Mouse (Mus musculus): ENCODE measurements around the gene Thap7. TPM values are rescaled to one million over a fixed set of nuclear protein-coding genes. Genes with fewer than 3 reads are reported as not detected.
A peak's percentile ranks its signal among the peaks of the same experiment; 100 is the strongest.

The Thap7 gene
- 21.3 and 24.4 TPM in 2 replicates for polyA plus RNA-seq (2015; fragmentation: Nextera tagmentation; extraction: Ambion mirVana)

DNA sequence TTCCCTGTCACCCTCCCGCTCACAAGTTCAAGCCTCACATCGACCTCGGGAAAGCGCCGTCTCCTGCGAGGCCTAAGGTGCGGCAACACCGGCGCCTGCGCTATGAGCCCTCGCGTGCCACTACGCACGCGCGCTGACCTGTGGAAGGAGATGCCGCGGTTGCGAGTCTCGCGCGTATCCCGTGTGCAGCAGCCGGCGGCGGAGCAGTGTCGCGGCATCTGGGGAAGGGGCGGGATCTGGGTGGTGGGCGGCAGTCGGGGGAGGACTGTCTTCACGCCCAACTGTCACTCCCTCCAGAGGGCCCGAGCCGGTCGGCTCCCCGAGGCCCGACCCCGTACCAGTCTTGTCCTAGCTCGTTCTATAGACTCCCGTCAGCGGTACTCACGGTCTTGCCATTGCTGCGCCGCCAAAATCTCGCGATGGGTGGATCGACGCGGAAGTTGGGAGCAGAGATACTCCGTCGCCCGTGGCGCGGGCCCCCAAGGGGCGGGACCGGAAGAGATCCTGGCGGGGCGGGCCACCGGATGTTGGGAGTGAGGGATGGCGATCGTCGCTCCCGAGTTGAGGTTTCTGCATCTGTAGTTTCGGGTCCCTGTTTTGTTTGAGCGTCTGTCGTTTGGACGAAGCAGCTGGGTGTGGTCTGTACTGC is at the start of gene Thap7:
Thap7 (minus strand) TSS at position 497 of the 649 bp plus-strand sequence.
- DNase-seq (peak; percentile 98), ATAC-seq (peak; percentile 92)
- under 1% methylated on average over 67 of the region's 67 CpGs for WGBS (ENCODE audit: insufficient replicate concordance)

GRCm38 (mm10) chr16:17576825-17577215 is 45.9 kb upstream of the Thap7 start:
- Histone ChIP-seq H3K4me3 (ENCODE audit: low read depth, low read length) (peak overlapping the region; percentile 55), H3K9ac (replicated peaks) (peak overlapping the region; percentile 55), H3K27ac (ENCODE audit: low read depth) (no peak overlapping the region), H3K4me1 (ENCODE audit: insufficient read depth) (peaks cover 11% of the 10 kb centered on the region), H3K36me3 (replicated peaks; ENCODE audit: insufficient read depth, low read length) (no peaks in the 10 kb centered on the region), H3K9me3 (ENCODE audit: low read length) (no peaks in the 10 kb centered on the region), H3K4me2 (ENCODE audit: low read depth, low read length) (peak overlapping the region; percentile 87), H3K27me3 (ENCODE audit: insufficient read depth, low read length) (peaks cover 12% of the 10 kb centered on the region; the same call in 1 of the 2 replicates)
- ATAC-seq, result 0 out of 2 replicates have a peak, but pooled peaks have one; percentile 5
- TF ChIP-seq EP300 (IDR thresholded peaks at IDR 0.05; ENCODE audit: low read depth) (no peak), CTCF (IDR thresholded peaks at IDR 0.05; ENCODE audit: low read depth) (no peak)
- no peak for DNase-seq
- WGBS (ENCODE audit: insufficient replicate concordance), result 20% methylated on average over 8 of the region's 8 CpGs

More for the DNA sequence above, at the start of gene Thap7:
- peak within 1 kb of the TSS; percentile 60 for H3K4me3 ChIP-seq (ENCODE audit: low read depth, low read length)
- H3K4me2 ChIP-seq (ENCODE audit: low read depth, low read length), result peak within 1 kb of the TSS; percentile 92
- H3K27ac ChIP-seq (ENCODE audit: low read depth), result peak within 1 kb of the TSS; percentile 92
- H3K9me3 ChIP-seq (ENCODE audit: low read length), result no peaks in the 10 kb centered on the region
- H3K27me3 ChIP-seq (ENCODE audit: insufficient read depth, low read length), result no peaks in the 10 kb centered on the region
- peak; percentile 86 for TF ChIP-seq EP300 (IDR thresholded peaks at IDR 0.05; ENCODE audit: low read depth)
- no peak for TF ChIP-seq CTCF (IDR thresholded peaks at IDR 0.05; ENCODE audit: low read depth)
- H3K4me1 ChIP-seq (ENCODE audit: insufficient read depth), result peaks cover 17% of the 10 kb centered on the region
- H3K36me3 ChIP-seq (replicated peaks; ENCODE audit: insufficient read depth, low read length), result peaks cover 31% of the 10 kb centered on the region
- H3K9ac ChIP-seq (replicated peaks), result peak within 1 kb of the TSS; percentile 67

- H3K4me3 ChIP-seq (ENCODE audit: low read depth, low read length), result peak overlapping the region; percentile 55
- peak overlapping the region; percentile 87 for H3K4me2 ChIP-seq (ENCODE audit: low read depth, low read length)
- H3K9me3 ChIP-seq (ENCODE audit: low read length), result no peaks in the 10 kb centered on the region
- H3K27ac ChIP-seq (ENCODE audit: low read depth), result no peak overlapping the region
- peak overlapping the region; percentile 55 for H3K9ac ChIP-seq (replicated peaks)
- H3K4me1 ChIP-seq (ENCODE audit: insufficient read depth), result peaks cover 11% of the 10 kb centered on the region
- no peaks in the 10 kb centered on the region for H3K36me3 ChIP-seq (replicated peaks; ENCODE audit: insufficient read depth, low read length)
- WGBS (ENCODE audit: insufficient replicate concordance), result 15% methylated on average over 45 of the region's 45 CpGs
- DNase-seq, result peak; percentile 71
- peak; percentile 55 for ATAC-seq
- H3K27me3 ChIP-seq (ENCODE audit: insufficient read depth, low read length), result peaks cover 12% of the 10 kb centered on the region; the same call in 1 of the 2 replicates
- TF ChIP-seq CTCF (IDR thresholded peaks at IDR 0.05; ENCODE audit: low read depth), result no peak
These were observed 45.2 kb upstream of the Thap7 start for GRCm38 (mm10) chr16:17575870-17576824.

GRCm38 (mm10) chr16:17566186-17566585 is 35.2 kb upstream of the Thap7 start:
- H3K27me3 ChIP-seq (ENCODE audit: insufficient read depth, low read length), result peaks cover 12% of the 10 kb centered on the region
- H3K4me2 ChIP-seq (ENCODE audit: low read depth, low read length), result no peak overlapping the region
- no peak for TF ChIP-seq EP300 (IDR thresholded peaks at IDR 0.05; ENCODE audit: low read depth)
- TF ChIP-seq CTCF (IDR thresholded peaks at IDR 0.05; ENCODE audit: low read depth), result peak; percentile 13; the same call in 1 of the 2 replicates
- DNase-seq (no peak), ATAC-seq (no peak)
- H3K9ac ChIP-seq (replicated peaks), result no peak overlapping the region
- H3K9me3 ChIP-seq (ENCODE audit: low read length), result no peaks in the 10 kb centered on the region
- no peak overlapping the region for H3K4me3 ChIP-seq (ENCODE audit: low read depth, low read length)
- H3K4me1 ChIP-seq (ENCODE audit: insufficient read depth), result peaks cover 3% of the 10 kb centered on the region; the same call in 1 of the 2 replicates
- 33% methylated on average over 4 of the region's 4 CpGs for WGBS (ENCODE audit: insufficient replicate concordance)
- no peak overlapping the region for H3K27ac ChIP-seq (ENCODE audit: low read depth)
- H3K36me3 ChIP-seq (replicated peaks; ENCODE audit: insufficient read depth, low read length), result no peaks in the 10 kb centered on the region

GRCm38 (mm10) chr16:17564771-17565170 is 33.8 kb upstream of the Thap7 start:
- Histone ChIP-seq H3K4me3 (ENCODE audit: low read depth, low read length) (no peak overlapping the region), H3K36me3 (replicated peaks; ENCODE audit: insufficient read depth, low read length) (no peaks in the 10 kb centered on the region), H3K9me3 (ENCODE audit: low read length) (no peaks in the 10 kb centered on the region), H3K4me2 (ENCODE audit: low read depth, low read length) (no peak overlapping the region), H3K27ac (ENCODE audit: low read depth) (no peak overlapping the region), H3K27me3 (ENCODE audit: insufficient read depth, low read length) (peaks cover 12% of the 10 kb centered on the region), H3K9ac (replicated peaks) (no peak overlapping the region), H3K4me1 (ENCODE audit: insufficient read depth) (peaks cover 3% of the 10 kb centered on the region; the same call in 1 of the 2 replicates)
- ATAC-seq (no peak), DNase-seq (no peak)
- 39% methylated on average over 3 of the region's 3 CpGs for WGBS (ENCODE audit: insufficient replicate concordance)
- no peak for TF ChIP-seq CTCF (IDR thresholded peaks at IDR 0.05; ENCODE audit: low read depth)
- TF ChIP-seq EP300 (IDR thresholded peaks at IDR 0.05; ENCODE audit: low read depth), result no peak

GRCm38 (mm10) chr16:17564221-17564620 is 33.3 kb upstream of the Thap7 start:
- WGBS (ENCODE audit: insufficient replicate concordance), result 47% methylated on average over 2 of the region's 2 CpGs
- no peak overlapping the region for H3K4me3 ChIP-seq (ENCODE audit: low read depth, low read length)

More at GRCm38 (mm10) chr16:17564221-17564620, 33.3 kb upstream of the Thap7 start:
- Histone ChIP-seq H3K9ac (replicated peaks) (no peak overlapping the region), H3K27ac (ENCODE audit: low read depth) (no peak overlapping the region), H3K4me1 (ENCODE audit: insufficient read depth) (peaks cover 4% of the 10 kb centered on the region), H3K4me2 (ENCODE audit: low read depth, low read length) (no peak overlapping the region), H3K27me3 (ENCODE audit: insufficient read depth, low read length) (peaks cover 14% of the 10 kb centered on the region), H3K36me3 (replicated peaks; ENCODE audit: insufficient read depth, low read length) (no peaks in the 10 kb centered on the region), H3K9me3 (ENCODE audit: low read length) (no peaks in the 10 kb centered on the region)
- ATAC-seq, result no peak
- DNase-seq, result no peak
- no peak for TF ChIP-seq CTCF (IDR thresholded peaks at IDR 0.05; ENCODE audit: low read depth)
